Mouse (Mus musculus) hindbrain, embryonic 12.5 days (tissue): ENCODE measurements around the gene Lcn6. TPM values are rescaled to one million over a fixed set of nuclear protein-coding genes. Genes with fewer than 3 reads are reported as not detected.
"Not testable (repeated sequence)": the region's sequence is repeated elsewhere in the genome, so short reads cannot be mapped to it uniquely, and the experiment has no call there.

Experiments used
- ATAC-seq: fragments of 200-750 bp; cut with Nextera tagmentation; 2 replicates; pipeline ENCODE4 v1.8.0; 2017; ENCODE audit warnings: moderate TSS enrichment; ENCODE audit not compliant: low FRiP score
- H3K27ac ChIP-seq: fragments of 300-500 bp; sonication (generic); 2 replicates; pipeline ENCODE4 v1.5.1; 2016; ENCODE audit warnings: mild to moderate bottlenecking
- H3K27me3 ChIP-seq: fragments of 300-500 bp; sonication (generic); 2 replicates; pipeline ENCODE4 v1.6.1; 2016; ENCODE audit warnings: mild to moderate bottlenecking
- H3K36me3 ChIP-seq: fragments of 300-500 bp; sonication (generic); 2 replicates; pipeline ENCODE4 v1.6.1; 2016; ENCODE audit warnings: mild to moderate bottlenecking
- H3K4me1 ChIP-seq: fragments of 300-500 bp; sonication (generic); 2 replicates; pipeline ENCODE4 v1.6.1; 2016
- H3K4me2 ChIP-seq: fragments of 300-500 bp; sonication (generic); replicated peaks from 2 replicates; pipeline ENCODE4 v1.6.1; 2016; ENCODE audit warnings: mild to moderate bottlenecking
- H3K4me3 ChIP-seq: fragments of 300-500 bp; sonication (generic); 2 replicates; pipeline ENCODE4 v1.5.1; 2016; ENCODE audit warnings: mild to moderate bottlenecking
- H3K9ac ChIP-seq: fragments of 300-500 bp; sonication (generic); 2 replicates; pipeline ENCODE4 v1.6.1; 2016; ENCODE audit warnings: mild to moderate bottlenecking, moderate library complexity
- H3K9me3 ChIP-seq: fragments of 300-500 bp; sonication (generic); replicated peaks from 2 replicates; pipeline ENCODE4 v1.6.1; 2016; ENCODE audit warnings: mild to moderate bottlenecking
- WGBS: fragments of 180-500 bp; shearing (Covaris S2); methylation state at CpG from one replicate; pipeline ENCODE4 v1.1.7; 2016; 5-methylcytosine and 5-hydroxymethylcytosine counted together
- polyA plus RNA-seq: library from polyadenylated mRNA; unstranded; fragments of >200 nt; fragmentation: Nextera tagmentation; extraction: Ambion mirVana; gene quantifications from 2 replicates; pipeline ENCODE4 v1.2.1, GENCODE M21; 2016

The Lcn6 gene
- polyA plus RNA-seq, 1 experiment from 2014 or later, result not detected

GRCm38 (mm10) chr2:25663511-25663910 lies 13.1 kb upstream of the Lcn6 start:
- Histone ChIP-seq H3K4me2 (no peak overlapping the region), H3K9me3 (no peaks in the 10 kb centered on the region), H3K36me3 (no peaks in the 10 kb centered on the region), H3K9ac (no peak overlapping the region), H3K4me1 (no peaks in the 10 kb centered on the region), H3K27me3 (no peaks in the 10 kb centered on the region; the same call in 1 of the 2 replicates), H3K27ac (no peak overlapping the region), H3K4me3 (no peak overlapping the region)
- 81% methylated on average over 1 of the region's 1 CpGs for WGBS
- no peak for ATAC-seq

GRCm38 (mm10) chr2:25664125-25664524 lies 12.5 kb upstream of the Lcn6 start:
- Histone ChIP-seq H3K4me1 (no peaks in the 10 kb centered on the region), H3K27ac (no peak overlapping the region), H3K9me3 (no peaks in the 10 kb centered on the region), H3K4me3 (no peak overlapping the region), H3K27me3 (no peaks in the 10 kb centered on the region; the same call in 1 of the 2 replicates), H3K36me3 (no peaks in the 10 kb centered on the region), H3K9ac (no peak overlapping the region), H3K4me2 (no peak overlapping the region)
- ATAC-seq, result no peak
- 77% methylated on average over 5 of the region's 5 CpGs for WGBS

- ATAC-seq, result no peak
- Histone ChIP-seq H3K27ac (no peak overlapping the region), H3K4me1 (no peaks in the 10 kb centered on the region), H3K4me2 (no peak overlapping the region), H3K4me3 (no peak overlapping the region), H3K27me3 (no peaks in the 10 kb centered on the region), H3K36me3 (no peaks in the 10 kb centered on the region), H3K9ac (no peak overlapping the region), H3K9me3 (no peaks in the 10 kb centered on the region)
- 55% methylated on average over 1 of the region's 1 CpGs for WGBS
These were observed 10.1 kb upstream of the Lcn6 start for GRCm38 (mm10) chr2:25666516-25666915.

GRCm38 (mm10) chr2:25679559-25679958 lies 3.0 kb downstream of the Lcn6 start:
- ATAC-seq, result no peak
- WGBS, result 83% methylated on average over 6 of the region's 6 CpGs
- Histone ChIP-seq H3K9me3 (no peaks in the 10 kb centered on the region), H3K9ac (no peak overlapping the region), H3K4me2 (no peak overlapping the region), H3K27ac (no peak overlapping the region), H3K27me3 (no peaks in the 10 kb centered on the region; the same call in 1 of the 2 replicates), H3K4me1 (no peaks in the 10 kb centered on the region), H3K4me3 (no peak overlapping the region), H3K36me3 (no peaks in the 10 kb centered on the region)

- H3K27ac ChIP-seq, result no peak within 1 kb of the TSS
- no peak for ATAC-seq
- 61% methylated on average over 2 of the region's 2 CpGs for WGBS
- no peak within 1 kb of the TSS for H3K4me3 ChIP-seq
- H3K4me1 ChIP-seq, result no peaks in the 10 kb centered on the region
- H3K9me3 ChIP-seq, result no peaks in the 10 kb centered on the region
- H3K9ac ChIP-seq, result no peak within 1 kb of the TSS
- H3K4me2 ChIP-seq, result no peak within 1 kb of the TSS
- H3K27me3 ChIP-seq, result no peaks in the 10 kb centered on the region; the same call in 1 of the 2 replicates
- no peaks in the 10 kb centered on the region for H3K36me3 ChIP-seq
These were observed 5.8 kb downstream of the Lcn6 start, which contains the start of gene Lcn10 for GRCm38 (mm10) chr2:25682426-25682825. TSS of gene Lcn10 (plus strand) at chr2:25682726.

- Histone ChIP-seq H3K9ac (no peak overlapping the region), H3K27ac (no peak overlapping the region), H3K4me1 (no peaks in the 10 kb centered on the region), H3K27me3 (no peaks in the 10 kb centered on the region), H3K4me3 (no peak overlapping the region), H3K9me3 (no peaks in the 10 kb centered on the region), H3K36me3 (no peaks in the 10 kb centered on the region), H3K4me2 (no peak overlapping the region)
- ATAC-seq, result no peak
- WGBS, result 81% methylated on average over 4 of the region's 4 CpGs
These were observed 10.4 kb downstream of the Lcn6 start for GRCm38 (mm10) chr2:25686941-25687340.

GRCm38 (mm10) chr2:25694605-25695004 lies 18.0 kb downstream of the Lcn6 start:
- Histone ChIP-seq H3K4me3 (no peak overlapping the region), H3K36me3 (no peaks in the 10 kb centered on the region), H3K27me3 (no peaks in the 10 kb centered on the region), H3K4me1 (no peaks in the 10 kb centered on the region), H3K4me2 (no peak overlapping the region), H3K9ac (no peak overlapping the region), H3K9me3 (no peaks in the 10 kb centered on the region), H3K27ac (no peak overlapping the region)
- no peak for ATAC-seq

- ATAC-seq, result no peak
- Histone ChIP-seq H3K9ac (no peak overlapping the region), H3K36me3 (no peaks in the 10 kb centered on the region), H3K27ac (no peak overlapping the region), H3K9me3 (no peaks in the 10 kb centered on the region), H3K27me3 (no peaks in the 10 kb centered on the region), H3K4me2 (no peak overlapping the region), H3K4me1 (no peaks in the 10 kb centered on the region), H3K4me3 (no peak overlapping the region)
- 69% methylated on average over 4 of the region's 4 CpGs for WGBS
These were observed 20.4 kb downstream of the Lcn6 start for GRCm38 (mm10) chr2:25696951-25697350.

GRCm38 (mm10) chr2:25698696-25699095 lies 22.1 kb downstream of the Lcn6 start:
- 74% methylated on average over 2 of the region's 2 CpGs for WGBS

GRCm38 (mm10) chr2:25699743-25700142 lies 23.2 kb downstream of the Lcn6 start, which contains the start of gene Obp2a:
TSS of gene Obp2a (plus strand) at chr2:25700043.
- not testable (repeated sequence) for H3K9me3 ChIP-seq, H3K4me1 ChIP-seq, H3K4me2 ChIP-seq, ATAC-seq, H3K4me3 ChIP-seq, H3K9ac ChIP-seq, H3K27ac ChIP-seq, H3K27me3 ChIP-seq, H3K36me3 ChIP-seq
- WGBS, result 82% methylated on average over 3 of the region's 3 CpGs

More at GRCm38 (mm10) chr2:25698696-25699095, 22.1 kb downstream of the Lcn6 start:
- no peak overlapping the region for H3K27ac ChIP-seq
- no peaks in the 10 kb centered on the region for H3K36me3 ChIP-seq
- H3K27me3 ChIP-seq, result no peaks in the 10 kb centered on the region; the same call in 1 of the 2 replicates
- no peak for ATAC-seq
- no peak overlapping the region for H3K4me2 ChIP-seq
- no peak overlapping the region for H3K9ac ChIP-seq
- H3K4me3 ChIP-seq, result no peak overlapping the region
- no peaks in the 10 kb centered on the region for H3K4me1 ChIP-seq
- no peaks in the 10 kb centered on the region for H3K9me3 ChIP-seq

GRCm38 (mm10) chr2:25701001-25701400 lies 24.4 kb downstream of the Lcn6 start:
- no peak overlapping the region for H3K4me3 ChIP-seq
- no peaks in the 10 kb centered on the region for H3K4me1 ChIP-seq
- WGBS, result 87% methylated on average over 5 of the region's 5 CpGs
- H3K9ac ChIP-seq, result no peak overlapping the region
- H3K4me2 ChIP-seq, result no peak overlapping the region
- no peak for ATAC-seq
- H3K27me3 ChIP-seq, result no peaks in the 10 kb centered on the region; the same call in 1 of the 2 replicates
- no peak overlapping the region for H3K27ac ChIP-seq
- no peaks in the 10 kb centered on the region for H3K9me3 ChIP-seq
- H3K36me3 ChIP-seq, result no peaks in the 10 kb centered on the region

- Histone ChIP-seq H3K4me3 (no peak overlapping the region), H3K27me3 (no peaks in the 10 kb centered on the region; the same call in 1 of the 2 replicates), H3K4me2 (no peak overlapping the region), H3K9ac (no peak overlapping the region), H3K4me1 (peaks cover 9% of the 10 kb centered on the region), H3K9me3 (no peaks in the 10 kb centered on the region), H3K27ac (no peak overlapping the region), H3K36me3 (no peaks in the 10 kb centered on the region)
- ATAC-seq, result no peak
- WGBS, result 87% methylated on average over 4 of the region's 4 CpGs
These were observed 27.1 kb downstream of the Lcn6 start for GRCm38 (mm10) chr2:25703706-25704105.

- Histone ChIP-seq H3K9me3 (no peaks in the 10 kb centered on the region), H3K9ac (peak within 1 kb of the TSS; percentile 88), H3K4me1 (peaks cover 14% of the 10 kb centered on the region), H3K4me2 (peak within 1 kb of the TSS; percentile 62), H3K4me3 (peak within 1 kb of the TSS; percentile 86), H3K27ac (peak within 1 kb of the TSS; percentile 89), H3K27me3 (no peaks in the 10 kb centered on the region; the same call in 1 of the 2 replicates), H3K36me3 (0 out of 2 replicates have a peak, but pooled peaks cover 3% of the 10 kb centered on the region)
- peak; percentile 95 for ATAC-seq
- WGBS, result under 1% methylated on average over 76 of the region's 78 CpGs
These were observed 30.3 kb downstream of the Lcn6 start, which contains the start of gene Bmyc for GRCm38 (mm10) chr2:25706643-25707481. TSS of gene Bmyc (plus strand) at chr2:25706739.
